Mouse (Mus musculus) embryo, embryonic 11.5 days (tissue): ENCODE data around the gene Lbr.

Source experiments
- DNase-seq: peaks from one replicate; pipeline ENCODE4 v3.0.0-alpha.2; 2012; ENCODE audit warnings: low read depth, low spot score

Gene Lbr

DNA sequence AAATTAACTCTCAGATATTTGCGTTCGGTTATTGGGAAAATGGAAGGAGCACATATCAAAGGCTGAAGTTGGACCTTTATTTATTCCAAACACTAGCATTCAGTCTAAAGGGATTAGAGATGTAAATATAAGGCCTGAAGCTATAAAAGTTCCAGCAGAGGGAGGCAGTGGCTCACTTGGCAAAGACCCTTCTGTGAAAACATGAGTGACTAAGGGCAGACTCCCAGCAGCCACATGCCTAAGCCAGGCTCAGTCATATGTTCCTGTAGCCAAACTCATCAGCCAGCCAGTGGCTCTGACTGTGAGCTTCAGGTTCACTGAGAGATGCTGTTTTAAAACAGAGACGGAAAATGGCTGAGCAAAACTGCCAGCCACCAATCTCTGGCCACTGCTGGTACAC, 71.0 kb downstream of the Lbr start:
- DNase-seq: no peak

DNA sequence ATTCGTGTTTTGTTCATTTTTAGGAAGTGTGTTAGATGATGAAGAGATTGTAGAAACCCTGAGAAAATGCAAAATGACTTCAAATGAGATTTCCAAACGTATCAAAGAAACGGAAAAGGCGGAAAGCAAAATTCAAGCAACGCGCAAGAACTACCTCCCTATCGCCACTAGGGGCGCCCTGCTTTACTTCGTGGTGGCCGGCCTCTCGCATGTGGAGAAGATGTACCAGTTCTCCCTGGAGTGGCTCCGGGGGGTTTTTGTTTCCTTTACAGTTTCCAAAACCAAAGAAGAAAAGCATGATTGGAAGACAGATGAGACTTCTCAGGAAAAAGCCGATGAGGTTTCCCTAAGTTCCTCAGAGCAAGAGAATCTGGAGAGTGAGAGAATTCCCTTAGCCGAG, 73.5 kb downstream of the Lbr start:
- no peak for DNase-seq
